Mouse (Mus musculus): ENCODE measurements around the gene Dop1a. TPM values are rescaled to one million over a fixed set of nuclear protein-coding genes. Genes with fewer than 3 reads are reported as not detected.

Gene Dop1a
- 4.7 and 4.9 TPM in 2 replicates for polyA plus RNA-seq (2015; fragmentation: Nextera tagmentation; extraction: Ambion mirVana)

DNA sequence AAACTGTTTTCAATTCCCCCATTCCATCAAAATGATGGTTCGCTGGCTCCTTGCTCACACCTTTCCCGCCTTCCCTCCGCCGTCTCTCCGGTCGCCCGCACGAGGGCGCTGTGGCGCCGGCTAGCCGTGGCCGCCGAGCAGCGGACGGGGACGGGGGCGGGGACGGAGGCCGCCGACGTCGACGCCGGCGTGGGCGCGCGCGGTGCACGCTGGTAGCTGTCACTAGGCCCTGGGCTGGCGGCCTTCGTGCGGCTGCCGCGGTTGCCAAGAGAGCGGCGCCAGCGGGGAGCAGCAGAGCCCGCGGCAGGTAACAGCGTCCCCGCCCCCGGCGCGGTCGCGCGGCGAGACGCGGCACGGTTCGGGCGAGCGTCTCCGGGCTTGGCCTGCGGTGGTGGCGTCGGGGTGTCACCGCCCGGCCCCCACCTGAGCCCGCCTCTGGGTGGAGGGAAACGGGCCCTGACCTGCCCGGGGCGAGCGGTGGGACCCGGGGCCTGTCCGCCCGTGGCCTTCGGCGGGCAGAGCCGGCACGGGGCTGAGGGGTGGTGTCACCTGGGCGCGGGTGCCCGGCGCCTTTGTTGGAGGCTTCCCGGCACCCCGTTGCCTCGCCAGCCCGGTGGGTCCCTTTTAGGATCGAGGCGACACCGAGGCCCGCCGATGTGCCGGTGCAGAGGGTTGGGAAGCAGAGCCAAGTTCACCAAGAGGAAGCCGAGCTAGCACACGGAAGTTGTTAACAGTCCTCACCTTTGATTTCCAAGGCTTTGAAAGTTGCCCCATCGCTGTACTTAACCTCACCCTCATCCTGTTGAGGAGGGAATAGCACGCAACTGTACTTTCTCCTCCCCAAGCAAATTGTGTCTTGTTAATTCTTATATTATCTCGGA, at the start of gene Dop1a:
Gene Dop1a (plus strand): TSS at position 165 of the 881 bp plus-strand sequence.
- peak; percentile 95 for DNase-seq
- Histone ChIP-seq H3K9me3 (ENCODE audit: low read length) (no peaks in the 10 kb centered on the region), H3K4me3 (ENCODE audit: low read depth, low read length) (peak within 1 kb of the TSS; percentile 81), H3K4me2 (ENCODE audit: low read depth, low read length) (peak within 1 kb of the TSS; percentile 94), H3K4me1 (ENCODE audit: insufficient read depth) (peaks cover 20% of the 10 kb centered on the region), H3K36me3 (replicated peaks; ENCODE audit: insufficient read depth, low read length) (no peaks in the 10 kb centered on the region), H3K9ac (replicated peaks) (peak within 1 kb of the TSS; percentile 83), H3K27me3 (ENCODE audit: insufficient read depth, low read length) (no peaks in the 10 kb centered on the region), H3K27ac (ENCODE audit: low read depth) (peak within 1 kb of the TSS; percentile 88)
- WGBS (ENCODE audit: insufficient replicate concordance) = under 1% methylated on average over 77 of the region's 93 CpGs
- peak; percentile 89 for ATAC-seq
- TF ChIP-seq CTCF (IDR thresholded peaks at IDR 0.05; ENCODE audit: low read depth) (peak; percentile 92), EP300 (IDR thresholded peaks at IDR 0.05; ENCODE audit: low read depth) (no peak)

DNA sequence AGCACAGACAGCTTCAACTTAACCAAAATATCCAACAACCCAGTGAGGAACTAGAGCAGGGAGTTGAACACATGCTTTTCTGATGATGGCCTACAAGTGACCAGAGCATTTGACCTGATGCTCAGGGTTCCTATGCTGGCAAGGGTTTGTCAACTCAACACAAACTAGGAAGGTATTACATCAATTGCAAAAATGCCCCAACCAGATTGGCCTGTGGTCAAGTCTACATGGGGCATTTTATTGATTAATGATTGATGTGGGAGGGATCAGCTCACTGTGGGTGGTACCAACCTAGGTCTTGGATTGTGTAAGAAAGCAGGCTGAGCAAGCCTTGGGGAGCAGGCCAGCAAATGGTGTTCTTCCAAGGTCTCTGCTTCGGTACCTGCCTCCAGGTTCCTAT, 49.0 kb upstream of the Dop1a start:
- Histone ChIP-seq H3K36me3 (replicated peaks; ENCODE audit: insufficient read depth, low read length) (no peaks in the 10 kb centered on the region), H3K27ac (ENCODE audit: low read depth) (no peak overlapping the region), H3K27me3 (ENCODE audit: insufficient read depth, low read length) (no peaks in the 10 kb centered on the region), H3K4me3 (ENCODE audit: low read depth, low read length) (no peak overlapping the region), H3K9ac (replicated peaks) (no peak overlapping the region), H3K4me2 (ENCODE audit: low read depth, low read length) (no peak overlapping the region), H3K4me1 (ENCODE audit: insufficient read depth) (no peaks in the 10 kb centered on the region), H3K9me3 (ENCODE audit: low read length) (no peaks in the 10 kb centered on the region)
- 83% methylated on average over 1 of the region's 1 CpGs for WGBS (ENCODE audit: insufficient replicate concordance)
- DNase-seq (no peak), ATAC-seq (no peak)
- no peak for TF ChIP-seq CTCF (IDR thresholded peaks at IDR 0.05; ENCODE audit: low read depth)
- TF ChIP-seq EP300 (IDR thresholded peaks at IDR 0.05; ENCODE audit: low read depth) = no peak

DNA sequence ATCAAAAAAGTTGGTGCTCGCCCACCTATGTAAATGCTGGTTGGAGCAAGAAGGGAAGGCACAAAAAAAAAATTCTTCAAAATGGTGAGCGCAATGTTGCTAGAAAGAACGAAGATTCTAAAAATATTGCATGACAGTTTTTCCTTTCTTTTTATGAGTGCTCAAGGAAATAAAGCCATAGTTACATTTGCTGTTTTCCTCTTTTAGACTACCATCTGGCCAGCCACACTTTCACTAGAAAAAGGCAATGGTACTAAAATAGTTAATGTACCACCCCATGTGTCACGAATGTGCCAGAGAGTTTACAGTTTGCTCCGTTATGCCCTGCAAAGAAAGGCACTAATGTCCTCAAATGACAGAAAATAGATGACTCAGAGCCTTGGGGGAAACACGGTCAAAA, 47.6 kb upstream of the Dop1a start:
- no peak overlapping the region for H3K9ac ChIP-seq (replicated peaks)
- no peak overlapping the region for H3K4me3 ChIP-seq (ENCODE audit: low read depth, low read length)
- DNase-seq (no peak), ATAC-seq (no peak)
- TF ChIP-seq CTCF (IDR thresholded peaks at IDR 0.05; ENCODE audit: low read depth) (no peak), EP300 (IDR thresholded peaks at IDR 0.05; ENCODE audit: low read depth) (no peak)
- no peaks in the 10 kb centered on the region for H3K4me1 ChIP-seq (ENCODE audit: insufficient read depth)
- H3K27me3 ChIP-seq (ENCODE audit: insufficient read depth, low read length) = no peaks in the 10 kb centered on the region
- H3K4me2 ChIP-seq (ENCODE audit: low read depth, low read length) = no peak overlapping the region
- H3K27ac ChIP-seq (ENCODE audit: low read depth) = no peak overlapping the region
- 77% methylated on average over 6 of the region's 6 CpGs for WGBS (ENCODE audit: insufficient replicate concordance)
- no peaks in the 10 kb centered on the region for H3K36me3 ChIP-seq (replicated peaks; ENCODE audit: insufficient read depth, low read length)
- H3K9me3 ChIP-seq (ENCODE audit: low read length) = no peaks in the 10 kb centered on the region

DNA sequence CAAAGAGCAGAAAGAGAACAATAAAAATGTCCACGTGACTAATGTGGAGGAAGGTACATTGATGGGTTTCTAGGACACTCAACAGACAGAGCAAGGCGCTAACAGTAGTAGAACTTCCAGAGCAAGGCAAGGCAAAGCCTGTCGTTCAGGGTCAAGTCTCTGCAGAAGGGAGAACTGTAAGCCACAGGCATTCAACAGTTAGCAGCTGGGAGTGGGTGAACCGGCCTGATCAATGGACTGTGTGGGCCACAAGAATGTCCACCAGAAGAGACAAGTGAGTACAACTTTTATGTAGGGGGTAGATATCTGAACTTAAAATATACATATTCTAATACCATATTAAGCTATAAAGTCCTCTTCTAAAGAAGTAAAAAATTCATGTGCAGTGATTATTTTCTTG, 43.6 kb upstream of the Dop1a start:
- no peak overlapping the region for H3K4me2 ChIP-seq (ENCODE audit: low read depth, low read length)
- H3K27me3 ChIP-seq (ENCODE audit: insufficient read depth, low read length) = no peaks in the 10 kb centered on the region
- ATAC-seq = no peak
- no peak for DNase-seq
- H3K27ac ChIP-seq (ENCODE audit: low read depth) = no peak overlapping the region
- 77% methylated on average over 4 of the region's 4 CpGs for WGBS (ENCODE audit: insufficient replicate concordance)
- H3K9me3 ChIP-seq (ENCODE audit: low read length) = no peaks in the 10 kb centered on the region
- H3K4me3 ChIP-seq (ENCODE audit: low read depth, low read length) = no peak overlapping the region
- H3K9ac ChIP-seq (replicated peaks) = no peak overlapping the region
- no peaks in the 10 kb centered on the region for H3K36me3 ChIP-seq (replicated peaks; ENCODE audit: insufficient read depth, low read length)
- TF ChIP-seq CTCF (IDR thresholded peaks at IDR 0.05; ENCODE audit: low read depth) (no peak), EP300 (IDR thresholded peaks at IDR 0.05; ENCODE audit: low read depth) (no peak)
- no peaks in the 10 kb centered on the region for H3K4me1 ChIP-seq (ENCODE audit: insufficient read depth)

DNA sequence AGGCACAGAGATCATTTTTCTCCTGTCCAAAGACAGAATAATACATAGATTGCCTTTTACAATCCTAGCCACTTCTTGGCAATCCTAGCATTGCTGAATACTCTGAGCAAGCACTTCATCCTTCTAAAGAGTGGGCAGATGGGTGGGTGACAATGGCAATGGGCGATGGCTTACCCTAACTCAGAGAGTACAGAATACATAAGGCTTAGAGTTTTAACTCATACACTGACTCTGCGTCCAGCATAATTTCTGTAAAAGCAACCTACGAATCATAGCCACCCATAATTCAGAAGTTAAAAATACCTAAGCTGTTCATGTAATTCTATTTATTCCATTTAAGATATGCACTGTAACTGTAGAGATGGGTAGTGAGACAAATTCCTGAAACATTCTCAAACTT, 31.4 kb upstream of the Dop1a start:
- no peak for TF ChIP-seq EP300 (IDR thresholded peaks at IDR 0.05; ENCODE audit: low read depth)
- TF ChIP-seq CTCF (IDR thresholded peaks at IDR 0.05; ENCODE audit: low read depth) = no peak
- ATAC-seq (no peak), DNase-seq (no peak)
- no peak overlapping the region for H3K4me3 ChIP-seq (ENCODE audit: low read depth, low read length)
- no peaks in the 10 kb centered on the region for H3K27me3 ChIP-seq (ENCODE audit: insufficient read depth, low read length)
- H3K9ac ChIP-seq (replicated peaks) = no peak overlapping the region
- H3K4me1 ChIP-seq (ENCODE audit: insufficient read depth) = no peaks in the 10 kb centered on the region
- 84% methylated on average over 3 of the region's 3 CpGs for WGBS (ENCODE audit: insufficient replicate concordance)
- H3K36me3 ChIP-seq (replicated peaks; ENCODE audit: insufficient read depth, low read length) = no peaks in the 10 kb centered on the region
- no peak overlapping the region for H3K27ac ChIP-seq (ENCODE audit: low read depth)
- H3K9me3 ChIP-seq (ENCODE audit: low read length) = no peaks in the 10 kb centered on the region
- H3K4me2 ChIP-seq (ENCODE audit: low read depth, low read length) = no peak overlapping the region

DNA sequence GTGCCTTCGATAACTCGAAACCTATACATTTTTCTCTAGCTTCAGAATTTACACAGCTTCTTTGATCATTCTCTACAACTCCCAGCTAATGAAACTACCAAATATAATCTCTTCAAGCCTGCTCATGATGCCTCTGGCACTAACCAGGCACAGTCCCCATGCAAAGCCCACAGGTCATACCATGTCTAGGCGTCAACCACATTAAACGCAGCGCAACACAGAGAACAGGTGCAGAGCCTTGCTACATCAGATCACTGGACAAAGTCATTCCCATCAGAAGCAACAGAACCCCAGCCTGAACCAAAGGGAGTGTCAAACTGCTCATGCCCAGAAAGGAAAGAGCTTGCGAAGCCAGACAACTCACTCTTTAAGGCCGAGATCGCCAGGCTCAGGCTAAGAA, 30.3 kb upstream of the Dop1a start:
- Histone ChIP-seq H3K36me3 (replicated peaks; ENCODE audit: insufficient read depth, low read length) (no peaks in the 10 kb centered on the region), H3K4me1 (ENCODE audit: insufficient read depth) (no peaks in the 10 kb centered on the region), H3K4me2 (ENCODE audit: low read depth, low read length) (no peak overlapping the region), H3K4me3 (ENCODE audit: low read depth, low read length) (no peak overlapping the region), H3K9ac (replicated peaks) (no peak overlapping the region), H3K27me3 (ENCODE audit: insufficient read depth, low read length) (no peaks in the 10 kb centered on the region), H3K9me3 (ENCODE audit: low read length) (no peaks in the 10 kb centered on the region), H3K27ac (ENCODE audit: low read depth) (no peak overlapping the region)
- 92% methylated on average over 8 of the region's 8 CpGs for WGBS (ENCODE audit: insufficient replicate concordance)
- DNase-seq = no peak
- TF ChIP-seq EP300 (IDR thresholded peaks at IDR 0.05; ENCODE audit: low read depth) = no peak
- no peak for TF ChIP-seq CTCF (IDR thresholded peaks at IDR 0.05; ENCODE audit: low read depth)
- no peak for ATAC-seq
